Mouse (Mus musculus): Measurements from ENCODE around the gene 4930451I11Rik.
A peak's percentile ranks its signal among the peaks of the same experiment; 100 is the strongest.

The 4930451I11Rik gene

GRCm38 (mm10) chr7:126833294-126833693, 1.9 kb upstream of the 4930451I11Rik start:
- DNase-seq (ENCODE audit: low read depth, low spot score), result no peak

- DNase-seq (ENCODE audit: low read depth, low spot score), result peak; percentile 91
Measured at GRCm38 (mm10) chr7:126832036-126832598, 678 bp upstream of the 4930451I11Rik start.

- DNase-seq (ENCODE audit: low read depth, low spot score), result no peak
Measured at GRCm38 (mm10) chr7:126825952-126826351, 5.5 kb downstream of the 4930451I11Rik start.

- no peak for DNase-seq (ENCODE audit: low read depth, low spot score)
Measured at GRCm38 (mm10) chr7:126825403-126825802, 6.0 kb downstream of the 4930451I11Rik start.

GRCm38 (mm10) chr7:126823940-126824339, 7.5 kb downstream of the 4930451I11Rik start:
- DNase-seq (ENCODE audit: low read depth, low spot score), result no peak

GRCm38 (mm10) chr7:126823202-126823711, 8.2 kb downstream of the 4930451I11Rik start:
- peak; percentile 87 for DNase-seq (ENCODE audit: low read depth, low spot score)

GRCm38 (mm10) chr7:126822741-126823140, 8.7 kb downstream of the 4930451I11Rik start:
- peak; percentile 61 for DNase-seq (ENCODE audit: low read depth, low spot score)

- peak; percentile 93 for DNase-seq (ENCODE audit: low read depth, low spot score)
Measured at GRCm38 (mm10) chr7:126821835-126822511, 9.5 kb downstream of the 4930451I11Rik start.

- DNase-seq (ENCODE audit: low read depth, low spot score), result no peak
Measured at GRCm38 (mm10) chr7:126818818-126819217, 12.6 kb downstream of the 4930451I11Rik start.

- DNase-seq (ENCODE audit: low read depth, low spot score), result no peak
Measured at GRCm38 (mm10) chr7:126817595-126817994, 13.8 kb downstream of the 4930451I11Rik start.

- DNase-seq (ENCODE audit: low read depth, low spot score), result no peak
Measured at GRCm38 (mm10) chr7:126816494-126816893, 14.9 kb downstream of the 4930451I11Rik start.

GRCm38 (mm10) chr7:126815726-126816222, 15.7 kb downstream of the 4930451I11Rik start:
- DNase-seq (ENCODE audit: low read depth, low spot score), result no peak

GRCm38 (mm10) chr7:126809723-126810369, 21.6 kb downstream of the 4930451I11Rik start:
- no peak for DNase-seq (ENCODE audit: low read depth, low spot score)

GRCm38 (mm10) chr7:126808703-126809455, 22.6 kb downstream of the 4930451I11Rik start:
- DNase-seq (ENCODE audit: low read depth, low spot score), result peak; percentile 97

- no peak for DNase-seq (ENCODE audit: low read depth, low spot score)
Measured at GRCm38 (mm10) chr7:126807405-126807804, 24.0 kb downstream of the 4930451I11Rik start.

GRCm38 (mm10) chr7:126806956-126807355, 24.5 kb downstream of the 4930451I11Rik start:
- no peak for DNase-seq (ENCODE audit: low read depth, low spot score)

GRCm38 (mm10) chr7:126803751-126804150, 27.7 kb downstream of the 4930451I11Rik start:
- no peak for DNase-seq (ENCODE audit: low read depth, low spot score)

- no peak for DNase-seq (ENCODE audit: low read depth, low spot score)
Measured at GRCm38 (mm10) chr7:126803181-126803580, 28.3 kb downstream of the 4930451I11Rik start.

- no peak for DNase-seq (ENCODE audit: low read depth, low spot score)
Measured at GRCm38 (mm10) chr7:126802134-126802889, 29.1 kb downstream of the 4930451I11Rik start.

- no peak for DNase-seq (ENCODE audit: low read depth, low spot score)
Measured at GRCm38 (mm10) chr7:126801057-126801422, 30.4 kb downstream of the 4930451I11Rik start.
